Mouse (Mus musculus) liver (tissue): ENCODE data around the gene Slc36a3.
A peak's percentile ranks its signal among the peaks of the same experiment; 100 is the strongest.
"Not testable (repeated sequence)": the region's sequence is repeated elsewhere in the genome, so short reads cannot be mapped to it uniquely, and the experiment has no call there.

Experiments used
- DNase-seq: peaks from one replicate; pipeline ENCODE4 v3.0.0-alpha.2; 2020; ENCODE audit warnings: mixed read lengths

The Slc36a3 gene

DNA sequence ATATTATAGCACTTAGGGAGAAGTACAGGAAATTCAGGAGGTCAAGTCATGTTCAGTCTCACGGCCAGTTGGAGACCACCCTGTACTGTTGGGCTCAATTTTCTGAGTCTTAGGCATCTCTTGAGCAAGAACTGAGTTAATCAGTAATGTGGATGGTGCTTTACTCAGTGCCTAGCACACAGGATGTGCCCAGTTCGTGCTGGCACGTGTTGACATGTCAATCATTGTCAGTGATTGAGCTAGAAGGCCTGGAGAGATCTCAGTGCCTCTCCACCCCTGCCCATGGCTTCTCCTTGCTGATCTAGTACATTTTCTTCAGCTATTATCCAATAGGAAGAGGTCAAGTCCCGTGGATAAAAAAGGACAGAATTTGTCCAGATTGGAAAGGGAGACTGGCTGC, 46.1 kb downstream of the Slc36a3 start:
- no peak for DNase-seq

GRCm38 (mm10) chr11:55103229-55103628, 48.3 kb downstream of the Slc36a3 start:
- DNase-seq = no peak

DNA sequence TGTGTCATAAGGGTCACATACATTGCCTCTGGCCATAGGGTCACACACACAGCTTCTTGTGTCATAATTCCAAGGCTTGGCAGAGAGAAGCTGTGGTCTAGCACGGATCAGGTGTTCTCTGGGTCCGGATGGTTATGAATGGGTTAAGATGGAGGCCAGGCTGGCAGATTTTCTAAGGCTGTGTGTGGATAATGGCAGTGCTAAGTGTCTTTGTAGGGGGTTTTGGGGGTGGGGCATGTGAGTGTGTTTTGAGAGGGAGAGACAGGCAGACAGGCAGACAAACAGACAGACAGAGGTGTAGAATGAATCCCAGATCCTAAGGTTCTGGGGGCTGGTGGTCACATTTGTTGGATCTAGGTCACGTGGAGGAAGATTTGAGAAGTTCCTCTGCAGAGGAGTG, 49.5 kb downstream of the Slc36a3 start:
- no peak for DNase-seq

GRCm38 (mm10) chr11:55099868-55100267, 51.6 kb downstream of the Slc36a3 start:
- no peak for DNase-seq

DNA sequence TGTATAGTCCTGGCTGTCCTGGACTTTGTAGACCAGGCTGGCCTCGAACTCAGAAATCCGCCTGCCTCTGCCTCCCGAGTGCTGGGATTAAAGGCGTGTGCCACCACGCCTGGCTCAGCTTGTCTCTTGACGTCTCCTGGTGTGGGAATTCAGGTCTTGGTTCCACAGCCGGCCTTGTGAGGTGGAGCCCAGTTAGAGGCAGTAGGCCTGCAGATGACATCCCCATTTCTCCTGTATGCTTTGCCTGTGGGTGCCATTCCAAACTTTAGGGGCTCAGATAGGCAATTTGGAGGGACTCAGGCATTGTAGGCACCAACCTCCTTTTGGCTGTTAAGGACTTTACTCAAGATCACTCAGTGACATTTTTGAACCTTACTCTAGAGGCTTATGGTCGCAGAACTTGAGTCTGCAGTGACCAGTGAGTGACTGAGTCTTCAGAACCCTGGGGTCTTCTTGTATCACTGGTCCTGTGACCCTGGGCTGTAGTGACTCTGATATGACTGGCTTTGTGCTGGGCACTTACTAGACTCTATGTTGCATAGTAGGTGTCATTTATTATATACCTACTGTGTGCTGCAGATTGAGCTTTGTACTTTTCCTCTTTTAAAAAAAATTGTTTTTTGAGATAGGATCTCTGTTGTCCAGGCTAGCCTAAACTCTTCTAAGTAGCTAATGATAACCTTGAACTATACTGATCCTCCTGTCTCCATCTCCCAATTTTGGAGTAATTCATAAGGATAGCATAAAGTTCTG, 52.3 kb downstream of the Slc36a3 start:
- DNase-seq = no peak

DNA sequence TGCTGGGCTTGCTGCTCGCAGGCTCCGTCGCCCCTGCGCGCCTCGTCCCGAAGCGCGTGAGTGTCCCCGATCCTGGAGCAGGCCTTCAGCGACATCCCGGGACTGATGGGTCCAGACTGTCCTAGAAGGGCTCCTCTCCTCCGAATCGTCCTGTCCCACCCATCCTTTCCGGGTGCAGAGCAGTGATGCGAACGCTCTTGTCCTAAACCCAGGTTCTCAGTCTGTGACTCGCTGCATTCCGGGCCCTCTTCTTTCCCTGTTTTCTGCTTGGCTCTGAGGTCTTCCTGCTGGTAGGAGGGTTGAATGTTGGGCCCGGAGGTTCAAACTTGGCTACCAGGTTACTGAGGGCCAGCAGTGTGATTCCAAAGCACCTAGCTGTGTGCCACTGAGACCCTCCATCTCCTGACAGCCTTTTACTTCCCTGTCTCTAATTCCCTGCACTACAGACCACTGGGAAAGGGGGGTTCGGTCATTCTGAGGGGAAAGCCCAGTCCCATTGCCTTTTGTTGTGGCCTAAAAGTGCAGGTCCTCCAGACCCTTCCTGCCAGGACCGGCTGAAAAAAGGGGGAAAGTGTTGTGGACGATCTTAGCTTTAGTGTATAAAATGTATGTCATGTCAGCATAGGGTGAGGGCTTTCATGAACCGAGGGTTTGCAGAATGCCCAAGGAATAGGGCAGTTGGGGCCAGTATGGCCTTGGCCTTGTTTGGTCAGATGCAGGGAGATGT, 53.2 kb downstream of the Slc36a3 start:
- DNase-seq = no peak

DNA sequence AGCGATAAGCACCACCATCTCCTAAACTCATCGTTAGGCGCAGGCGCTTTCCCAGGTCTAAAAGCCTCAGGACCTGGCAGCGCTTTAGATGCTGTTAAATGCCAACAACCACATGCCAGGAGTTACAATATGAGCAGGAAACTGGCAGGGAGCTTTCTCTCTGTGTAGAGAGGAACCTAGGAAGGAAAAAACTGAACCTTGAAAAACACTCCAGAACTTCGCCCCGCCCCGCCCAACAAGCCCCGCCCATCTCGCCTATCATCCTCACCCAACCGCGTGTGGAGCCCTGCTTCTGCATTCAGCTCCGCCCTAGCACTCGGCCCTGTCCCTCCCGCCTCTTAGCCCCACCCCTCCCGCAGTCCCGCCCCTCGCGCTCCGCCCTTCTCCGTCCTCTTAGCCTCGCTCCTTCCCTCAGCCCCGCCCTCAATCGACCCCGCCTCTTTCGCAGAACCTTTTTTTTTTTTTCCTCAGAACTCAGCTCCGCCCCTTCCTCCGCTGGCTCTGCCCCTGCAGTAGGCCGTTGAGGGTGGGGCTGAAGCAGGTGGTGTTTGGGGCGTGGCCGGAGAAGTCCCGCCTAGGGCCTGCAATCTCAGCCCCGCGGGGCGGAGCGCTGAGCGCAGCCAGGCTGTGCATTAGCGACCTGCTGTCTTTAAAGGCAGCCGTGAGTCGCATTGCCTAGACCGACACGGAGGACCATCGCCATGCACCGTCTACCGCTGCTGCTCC, 53.9 kb downstream of the Slc36a3 start, which contains the start of gene Gm2a:
Gene Gm2a, plus strand, starts transcription at position 653 of the 726 bp plus-strand sequence.
- peak; percentile 97 for DNase-seq

DNA sequence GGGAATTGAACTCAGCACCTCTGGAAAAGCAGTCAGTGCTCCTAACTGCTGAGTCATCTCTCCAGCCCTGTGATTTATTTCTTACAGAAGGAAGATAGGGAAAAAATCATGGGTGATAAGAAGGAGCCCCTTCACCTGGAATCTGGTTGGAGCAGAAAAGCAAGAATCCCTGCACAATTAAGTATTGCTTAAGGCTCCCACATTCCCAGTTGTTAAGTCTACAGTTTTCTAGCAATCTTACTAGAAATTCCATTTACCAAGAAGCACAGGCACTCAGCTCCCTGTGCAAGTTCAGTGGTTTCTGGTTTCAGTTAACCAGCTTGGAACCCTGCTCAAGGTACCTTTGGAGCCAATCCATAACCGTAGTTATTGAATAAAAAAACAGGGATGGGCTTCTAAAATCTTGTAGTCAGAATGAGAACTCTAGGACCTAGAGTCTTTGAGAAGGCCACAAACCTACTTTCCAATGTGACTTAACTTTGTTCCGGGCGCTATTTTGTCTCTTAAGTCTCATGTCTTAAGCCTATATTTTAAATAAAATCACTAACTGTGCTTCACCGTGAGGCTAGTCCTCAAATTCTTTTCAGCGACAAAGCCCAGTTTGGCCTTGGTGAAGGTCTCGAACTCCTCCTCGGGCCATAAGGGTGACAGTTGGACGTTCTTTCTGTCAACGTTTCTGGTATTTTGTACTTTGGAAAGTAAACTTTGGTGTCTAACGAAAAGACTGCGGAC, 54.6 kb downstream of the Slc36a3 start:
- no peak for DNase-seq

DNA sequence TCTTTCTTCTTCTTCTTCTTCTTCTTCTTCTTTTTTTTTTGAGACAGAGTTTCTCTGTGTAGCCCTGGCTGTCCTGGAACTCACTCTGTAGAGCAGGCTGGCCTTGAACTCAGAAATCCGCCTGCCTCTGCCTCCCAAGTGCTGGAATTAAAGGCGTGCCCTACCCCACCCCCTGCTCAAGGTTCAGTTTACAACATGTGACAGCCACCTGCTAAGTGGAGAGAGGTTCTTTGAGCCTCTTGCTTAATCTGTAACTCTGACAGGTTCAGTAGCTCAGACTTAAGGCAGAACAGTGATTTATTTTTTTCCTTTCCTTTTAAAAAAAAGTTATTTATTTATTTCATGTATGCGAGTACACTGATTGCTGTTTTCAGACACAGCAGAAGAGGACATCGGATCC, 55.2 kb downstream of the Slc36a3 start:
- DNase-seq = not testable (repeated sequence)

DNA sequence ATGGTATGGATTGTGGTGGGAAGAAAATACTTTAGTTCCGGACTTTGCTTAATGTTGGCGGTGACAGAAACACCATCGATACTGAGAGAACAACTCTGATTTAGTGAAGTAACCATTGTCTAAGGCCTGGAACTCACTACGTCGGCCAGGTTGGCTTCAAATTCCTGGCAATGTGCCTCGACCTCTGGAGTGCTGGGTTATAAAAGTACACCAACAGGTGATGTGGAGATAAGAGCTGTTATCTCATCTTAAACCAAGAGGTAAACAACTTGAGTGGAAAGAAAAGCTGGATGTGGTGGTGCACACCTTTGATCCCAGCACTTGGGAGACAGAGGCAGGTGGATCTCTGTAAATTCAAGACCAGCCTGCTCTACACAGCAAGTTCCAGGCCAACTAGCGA, 58.4 kb downstream of the Slc36a3 start:
- DNase-seq = no peak

DNA sequence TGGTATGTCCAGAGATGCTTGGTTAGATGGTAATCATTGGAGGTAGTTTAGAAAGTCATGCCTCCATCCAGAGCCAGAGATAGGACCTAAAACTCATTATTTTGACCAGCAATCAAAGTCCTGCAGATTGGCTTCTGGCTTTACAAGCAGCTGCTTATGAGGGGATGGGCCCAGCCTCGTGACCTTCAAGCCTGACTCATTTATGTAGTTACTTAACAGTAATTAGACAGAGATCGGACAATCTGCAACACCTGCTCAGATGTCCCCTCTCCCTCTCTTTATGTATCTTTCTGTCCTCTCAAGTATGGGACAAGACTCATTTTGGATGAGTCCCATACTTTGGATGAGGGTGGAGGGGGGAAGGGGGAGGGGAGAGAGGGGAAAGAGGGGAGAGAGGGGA, 61.6 kb downstream of the Slc36a3 start:
- no peak for DNase-seq

DNA sequence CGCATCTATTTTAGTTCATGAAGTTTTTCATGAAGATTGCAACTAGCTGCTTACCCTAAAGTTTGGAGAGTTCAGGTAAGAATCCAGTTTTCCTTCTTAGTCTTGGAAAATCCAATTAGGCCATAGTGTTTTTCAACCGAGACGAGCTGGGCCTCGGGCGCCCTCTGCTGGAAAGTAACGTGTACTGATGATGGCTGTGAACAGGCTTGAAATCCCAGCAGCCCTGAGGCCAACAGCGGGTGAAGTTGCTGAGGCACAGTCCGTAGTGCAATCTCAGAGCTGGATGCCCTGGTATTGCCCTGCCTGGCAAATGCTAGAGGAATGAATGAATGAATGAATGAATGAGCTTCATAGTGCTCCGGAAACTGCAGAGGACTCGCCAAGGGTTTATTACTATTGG, 64.5 kb downstream of the Slc36a3 start:
- DNase-seq = peak; percentile 72

DNA sequence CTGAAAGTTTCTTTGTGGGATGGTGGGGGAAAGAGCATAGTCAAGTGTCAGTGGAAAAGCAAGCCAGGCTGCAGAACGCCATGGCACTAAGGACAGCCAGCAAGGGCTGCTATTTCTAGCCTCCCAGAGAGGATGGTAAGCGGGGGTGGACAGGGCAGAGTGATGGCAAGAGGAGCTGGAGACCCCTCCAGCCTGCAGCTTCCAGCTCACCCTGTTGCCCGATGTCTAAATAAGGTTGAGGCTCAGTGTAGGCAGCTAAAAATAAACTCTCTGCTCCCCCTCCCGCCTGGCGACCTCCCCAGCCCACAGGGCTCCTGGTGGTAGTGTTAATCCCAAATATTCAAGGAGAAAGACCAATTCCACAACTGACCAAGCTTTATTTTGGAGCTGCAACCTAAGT, 66.1 kb downstream of the Slc36a3 start:
- no peak for DNase-seq

DNA sequence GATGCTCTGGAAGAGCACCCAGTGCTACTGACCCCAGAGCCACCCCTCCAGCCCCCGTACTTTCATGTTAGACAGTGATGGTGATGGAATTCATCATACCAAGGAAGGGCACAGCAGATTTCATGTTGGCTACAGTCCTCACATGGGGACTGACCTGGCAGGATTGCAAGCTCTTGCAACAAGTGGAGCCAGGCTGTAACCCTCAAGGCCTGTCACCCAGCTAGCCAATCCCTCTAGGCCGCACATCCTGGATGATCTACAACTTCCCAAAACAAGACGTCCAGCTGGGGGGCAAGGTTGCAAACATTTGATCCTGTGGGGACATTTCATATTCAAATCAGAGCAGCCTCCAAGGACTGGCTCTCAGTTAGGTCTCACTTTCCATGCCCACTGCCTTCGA, 66.9 kb downstream of the Slc36a3 start:
- no peak for DNase-seq

DNA sequence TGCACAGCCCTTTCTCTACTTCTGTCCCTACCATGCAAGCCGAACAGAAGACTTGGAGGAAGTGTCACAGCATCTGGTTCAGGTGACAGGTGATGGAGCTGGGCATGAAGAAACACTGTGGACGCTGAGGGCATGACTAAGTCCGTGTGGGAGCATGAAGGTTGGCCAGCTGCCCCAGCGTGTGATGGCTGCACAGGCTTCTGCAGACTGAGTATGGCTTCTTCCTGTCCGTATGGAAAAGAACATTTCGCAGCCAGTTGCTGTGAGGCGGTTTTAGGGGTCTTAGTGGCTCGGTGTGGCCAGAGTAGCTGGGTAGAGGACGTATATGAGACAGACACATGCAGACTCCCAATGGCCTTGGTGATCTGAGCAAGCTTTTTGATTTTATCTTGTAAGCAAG, 70.3 kb downstream of the Slc36a3 start:
- no peak for DNase-seq

- no peak for DNase-seq
These were observed 72.3 kb downstream of the Slc36a3 start for GRCm38 (mm10) chr11:55079180-55079579.

DNA sequence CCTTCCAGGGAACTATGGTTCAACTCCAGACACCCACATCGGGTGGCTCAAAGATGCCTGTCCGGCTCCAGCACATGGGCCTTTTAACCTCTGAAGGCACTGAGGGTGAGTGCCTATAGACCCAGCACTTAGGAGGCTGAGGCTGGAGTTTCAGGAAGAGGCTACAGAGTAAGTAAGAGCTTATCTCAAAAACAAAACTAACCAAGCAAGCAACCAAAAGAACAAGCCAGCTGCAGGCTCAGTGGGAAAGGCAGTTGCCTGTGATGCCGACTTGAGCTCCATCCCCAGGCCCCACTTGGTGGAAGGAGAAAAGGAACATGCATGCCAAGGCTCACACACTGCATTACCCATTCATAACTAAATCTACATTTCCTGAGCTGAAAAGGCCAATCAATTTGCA, 73.0 kb downstream of the Slc36a3 start:
- DNase-seq = no peak

DNA sequence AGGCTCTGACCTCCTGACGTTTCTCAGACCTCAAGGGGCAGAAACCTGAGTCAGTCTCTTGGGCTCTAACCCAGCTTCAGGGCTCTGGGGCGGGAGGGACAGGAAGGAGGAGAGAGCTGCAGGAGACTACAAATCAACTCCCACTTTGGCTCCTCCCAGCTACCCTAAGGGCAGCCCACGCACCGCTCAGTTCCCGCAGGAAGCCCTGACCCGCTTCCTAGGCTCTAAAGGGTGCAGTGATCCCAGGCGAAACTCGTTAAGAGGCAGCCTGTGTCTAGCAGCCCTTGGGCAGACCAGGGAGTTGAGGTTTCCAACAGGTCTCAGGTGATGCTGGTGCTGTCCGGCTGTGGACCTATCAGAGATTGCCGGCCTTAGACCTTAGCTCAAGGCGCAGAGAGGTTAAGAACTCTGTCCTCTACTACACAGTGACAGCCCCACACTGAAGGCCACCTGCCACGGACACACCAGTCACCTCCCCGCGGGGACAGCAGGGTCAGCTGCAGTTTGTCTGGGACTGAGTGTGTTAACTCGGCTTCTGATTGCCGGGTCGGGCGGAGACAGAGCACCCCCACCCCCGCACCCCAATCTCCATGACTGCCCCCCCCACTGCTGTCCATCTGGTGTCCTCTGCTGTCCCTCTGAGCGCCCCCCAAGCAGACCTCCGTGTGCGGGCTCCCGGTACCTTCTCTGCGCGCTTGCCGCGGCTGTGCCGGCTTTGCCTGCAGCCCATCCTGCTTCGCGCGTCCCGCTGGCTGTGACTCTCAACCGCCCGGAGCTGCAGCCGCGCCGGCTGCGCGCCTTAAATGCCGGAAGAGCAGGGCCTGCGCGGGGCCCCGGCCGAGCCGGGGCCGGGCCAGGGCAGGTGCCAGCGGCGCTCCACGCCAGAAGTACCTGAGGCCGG, 73.9 kb downstream of the Slc36a3 start, which contains the start of gene Ccdc69:
Gene Ccdc69, minus strand, starts transcription at position 801 of the 901 bp plus-strand sequence.
- DNase-seq = peak; percentile 54

DNA sequence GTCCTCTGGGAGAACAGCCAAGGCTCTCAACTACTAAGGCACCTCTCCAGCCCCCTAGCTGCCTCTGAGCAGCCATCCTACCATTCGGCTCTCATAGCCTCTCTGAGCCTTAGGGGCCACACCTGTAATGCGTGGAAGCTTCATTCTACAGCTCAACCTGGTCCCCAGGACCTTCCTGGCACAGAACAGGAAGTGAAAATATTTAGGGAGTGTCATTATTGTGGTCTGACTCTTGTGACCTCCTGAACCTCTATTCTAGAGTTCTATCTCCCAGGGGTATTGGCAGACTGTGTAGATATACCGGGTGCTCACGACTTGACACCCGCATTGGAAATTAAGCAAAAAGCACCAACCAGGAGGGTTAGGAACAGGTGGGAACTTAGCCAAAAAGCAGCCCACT, 75.3 kb downstream of the Slc36a3 start:
- no peak for DNase-seq

GRCm38 (mm10) chr11:55075602-55076001, 75.9 kb downstream of the Slc36a3 start:
- DNase-seq = no peak
